Mouse (Mus musculus) midbrain, embryonic 15.5 days (tissue): ENCODE measurements around the gene Casz1. TPM values are rescaled to one million over a fixed set of nuclear protein-coding genes. Genes with fewer than 3 reads are reported as not detected.

ENCODE experiments used
- ATAC-seq: fragments of 200-750 bp; cut with Nextera tagmentation; replicated peaks from 2 replicates; pipeline ENCODE4 v1.8.0; 2017; ENCODE audit warnings: moderate TSS enrichment
- H3K27ac ChIP-seq: fragments of 300-500 bp; sonication (generic); 2 replicates; pipeline ENCODE4 v1.5.1; 2015; ENCODE audit warnings: mild to moderate bottlenecking, inconsistent platforms
- H3K27me3 ChIP-seq: fragments of 300-500 bp; sonication (generic); replicated peaks from 2 replicates; pipeline ENCODE4 v1.6.1; 2015; ENCODE audit warnings: inconsistent platforms
- H3K36me3 ChIP-seq: fragments of 300-500 bp; sonication (generic); replicated peaks from 2 replicates; pipeline ENCODE4 v1.6.1; 2015; ENCODE audit warnings: inconsistent platforms
- H3K4me1 ChIP-seq: fragments of 300-500 bp; sonication (generic); 2 replicates; pipeline ENCODE4 v1.6.1; 2015; ENCODE audit warnings: inconsistent platforms
- H3K4me2 ChIP-seq: fragments of 300-500 bp; sonication (generic); 2 replicates; pipeline ENCODE4 v1.6.1; 2015; ENCODE audit warnings: inconsistent platforms, mild to moderate bottlenecking, moderate library complexity
- H3K4me3 ChIP-seq: fragments of 300-500 bp; sonication (generic); 2 replicates; pipeline ENCODE4 v1.5.1; 2015; ENCODE audit warnings: mild to moderate bottlenecking, inconsistent platforms
- H3K9ac ChIP-seq: fragments of 300-500 bp; sonication (generic); 2 replicates; pipeline ENCODE4 v1.6.1; 2015; ENCODE audit warnings: mild to moderate bottlenecking, inconsistent platforms
- H3K9me3 ChIP-seq: fragments of 300-500 bp; sonication (generic); 2 replicates; pipeline ENCODE4 v1.6.1; 2016; ENCODE audit warnings: inconsistent platforms
- WGBS: fragments of 180-500 bp; shearing (Covaris S2); methylation state at CpG from one replicate; pipeline ENCODE4 v1.1.7; 2015; ENCODE audit warnings: mixed read lengths; 5-methylcytosine and 5-hydroxymethylcytosine counted together
- polyA plus RNA-seq: library from polyadenylated mRNA; unstranded; fragments of >200 nt; fragmentation: Nextera tagmentation; extraction: Ambion mirVana; gene quantifications from 2 replicates; pipeline ENCODE4 v1.2.1, GENCODE M21; 2015

Gene Casz1
- polyA plus RNA-seq, 1 experiment from 2014 or later = 2.8 TPM

DNA sequence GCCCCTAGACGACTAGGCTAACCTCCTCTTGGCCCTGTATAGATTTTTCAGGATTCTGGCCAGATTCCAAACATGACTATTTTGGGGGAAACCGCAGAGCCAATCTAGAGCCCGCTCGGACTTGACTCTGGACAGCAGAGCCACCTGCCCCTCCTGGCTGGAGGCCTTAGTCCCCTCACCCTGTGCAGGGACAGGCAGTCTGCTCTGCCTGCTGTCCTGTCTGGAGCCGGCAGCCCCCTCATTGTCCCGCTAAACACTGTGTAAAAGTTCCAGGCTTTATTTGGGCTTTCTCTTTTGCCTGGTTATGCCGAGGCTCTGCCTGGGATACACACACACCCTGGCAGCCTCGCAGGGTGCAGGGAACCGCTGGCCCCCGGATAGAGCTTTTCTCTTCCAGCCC is 81.2 kb downstream of the Casz1 start:
- no peak overlapping the region for H3K9ac ChIP-seq
- H3K4me1 ChIP-seq = peaks cover 32% of the 10 kb centered on the region
- peak overlapping the region; percentile 42; the same call in 1 of the 2 replicates for H3K27ac ChIP-seq
- no peak overlapping the region for H3K4me3 ChIP-seq
- H3K9me3 ChIP-seq = no peaks in the 10 kb centered on the region
- peaks cover 33% of the 10 kb centered on the region; the same call in 1 of the 2 replicates for H3K27me3 ChIP-seq
- ATAC-seq = peak; percentile 42
- 5% methylated on average over 10 of the region's 10 CpGs for WGBS
- no peak overlapping the region for H3K4me2 ChIP-seq
- H3K36me3 ChIP-seq = no peaks in the 10 kb centered on the region

DNA sequence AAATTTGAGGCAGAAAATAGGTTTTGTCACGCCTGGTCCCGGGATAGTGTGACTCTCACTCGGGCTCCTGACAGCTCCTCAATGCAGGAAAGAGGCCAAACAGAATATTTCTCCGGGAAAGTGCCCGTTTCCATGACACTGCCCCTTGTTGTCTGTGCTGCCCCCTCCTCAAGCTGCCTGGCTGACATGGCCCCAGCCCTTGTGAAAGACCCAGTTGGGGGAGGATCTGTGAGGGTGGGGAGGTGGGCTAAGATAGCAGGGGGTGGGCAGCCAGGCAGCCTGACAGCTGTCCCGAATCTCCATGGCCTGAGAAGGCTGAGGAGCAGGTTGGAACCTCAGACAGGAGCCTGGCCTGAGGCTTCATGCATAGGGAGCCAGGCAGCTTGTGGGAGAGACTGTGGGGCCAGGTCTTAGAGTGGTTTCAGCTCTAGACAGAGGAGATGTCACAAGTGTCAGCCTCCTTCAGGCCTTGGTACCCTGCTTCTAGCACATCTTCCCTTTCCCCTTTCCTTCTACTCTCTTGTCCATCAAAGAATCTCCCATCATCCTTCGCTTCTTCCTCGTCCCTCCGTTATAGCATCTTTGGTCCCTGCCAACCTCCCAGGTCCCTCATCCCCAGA is 81.8 kb downstream of the Casz1 start:
- Histone ChIP-seq H3K27me3 (peaks cover 32% of the 10 kb centered on the region; the same call in 1 of the 2 replicates), H3K36me3 (no peaks in the 10 kb centered on the region), H3K4me3 (no peak overlapping the region), H3K4me1 (peaks cover 38% of the 10 kb centered on the region), H3K4me2 (no peak overlapping the region), H3K9me3 (no peaks in the 10 kb centered on the region), H3K27ac (no peak overlapping the region), H3K9ac (no peak overlapping the region)
- peak; percentile 70 for ATAC-seq
- WGBS = 20% methylated on average over 9 of the region's 9 CpGs

DNA sequence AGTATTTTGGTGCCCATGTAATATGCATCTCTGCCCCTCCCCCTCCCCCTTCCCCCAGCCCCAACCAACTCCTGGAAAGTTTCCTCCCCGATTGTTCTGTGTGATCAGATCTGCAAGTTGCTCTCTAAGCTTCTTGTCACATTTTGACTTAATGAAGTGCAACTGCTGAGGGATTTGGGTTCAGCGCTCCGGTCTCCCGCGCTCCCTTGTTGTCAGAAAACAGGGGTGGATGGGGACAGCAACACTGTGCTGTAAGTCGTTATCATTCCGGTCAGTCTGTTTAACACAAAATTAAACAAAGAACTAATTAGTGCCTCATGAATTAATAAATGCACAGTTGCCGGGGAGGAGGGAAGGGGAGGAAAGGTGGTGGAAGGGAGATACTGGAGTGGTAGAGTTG is 84.0 kb downstream of the Casz1 start:
- no peak overlapping the region for H3K4me2 ChIP-seq
- H3K4me3 ChIP-seq = no peak overlapping the region
- H3K9ac ChIP-seq = no peak overlapping the region
- H3K27me3 ChIP-seq = peaks cover 29% of the 10 kb centered on the region; the same call in 1 of the 2 replicates
- peaks cover 35% of the 10 kb centered on the region for H3K4me1 ChIP-seq
- no peaks in the 10 kb centered on the region for H3K9me3 ChIP-seq
- no peaks in the 10 kb centered on the region for H3K36me3 ChIP-seq
- ATAC-seq = no peak
- no peak overlapping the region for H3K27ac ChIP-seq
- 10% methylated on average over 8 of the region's 8 CpGs for WGBS

DNA sequence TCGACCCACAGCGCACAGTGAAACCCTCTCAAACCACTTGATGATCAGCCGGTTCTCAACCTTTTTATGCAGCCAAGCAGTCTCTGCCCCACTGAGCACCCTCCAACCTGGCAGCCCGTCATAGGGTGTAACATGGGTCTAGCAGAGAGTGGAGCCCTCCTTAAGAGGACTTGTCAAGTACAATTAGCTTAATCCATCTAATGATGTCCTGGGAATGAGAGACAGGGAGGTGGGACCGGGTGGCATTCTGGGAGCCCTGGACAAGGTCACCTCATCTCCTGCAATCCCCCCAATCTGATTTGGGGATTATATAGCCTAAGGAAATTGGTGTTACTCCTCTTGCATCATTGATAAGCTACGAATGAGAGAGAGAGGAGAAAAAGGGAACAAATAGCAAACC is 84.8 kb downstream of the Casz1 start:
- Histone ChIP-seq H3K27ac (no peak overlapping the region), H3K36me3 (no peaks in the 10 kb centered on the region), H3K4me1 (peaks cover 35% of the 10 kb centered on the region), H3K9me3 (no peaks in the 10 kb centered on the region), H3K9ac (no peak overlapping the region), H3K27me3 (peaks cover 32% of the 10 kb centered on the region), H3K4me3 (no peak overlapping the region), H3K4me2 (no peak overlapping the region)
- no peak for ATAC-seq
- 42% methylated on average over 6 of the region's 6 CpGs for WGBS

DNA sequence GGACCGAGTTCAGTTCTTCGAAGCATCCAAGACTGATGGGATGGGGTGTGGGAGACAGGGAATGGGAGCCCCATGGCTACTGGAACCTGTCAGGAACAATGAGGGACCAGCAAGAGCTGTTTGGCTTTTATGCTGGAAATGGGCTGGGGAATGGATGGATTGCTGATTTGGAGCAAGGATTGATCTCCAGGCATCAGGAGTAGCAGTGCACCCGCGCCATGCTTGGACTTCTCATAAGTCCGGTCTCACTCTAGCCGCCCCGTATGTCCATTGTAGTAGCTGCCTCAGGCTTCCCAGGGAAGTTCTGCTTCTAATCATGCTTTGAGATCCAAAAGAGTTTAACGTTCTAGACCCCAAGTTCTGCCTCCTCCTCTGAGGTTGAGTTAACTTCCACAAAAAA is 86.2 kb downstream of the Casz1 start:
- Histone ChIP-seq H3K4me1 (peaks cover 31% of the 10 kb centered on the region), H3K4me2 (peak overlapping the region; percentile 63), H3K27me3 (peaks cover 44% of the 10 kb centered on the region), H3K9me3 (no peaks in the 10 kb centered on the region), H3K27ac (no peak overlapping the region), H3K36me3 (no peaks in the 10 kb centered on the region), H3K9ac (no peak overlapping the region), H3K4me3 (peak overlapping the region; percentile 29)
- WGBS = 41% methylated on average over 8 of the region's 8 CpGs
- ATAC-seq = no peak

DNA sequence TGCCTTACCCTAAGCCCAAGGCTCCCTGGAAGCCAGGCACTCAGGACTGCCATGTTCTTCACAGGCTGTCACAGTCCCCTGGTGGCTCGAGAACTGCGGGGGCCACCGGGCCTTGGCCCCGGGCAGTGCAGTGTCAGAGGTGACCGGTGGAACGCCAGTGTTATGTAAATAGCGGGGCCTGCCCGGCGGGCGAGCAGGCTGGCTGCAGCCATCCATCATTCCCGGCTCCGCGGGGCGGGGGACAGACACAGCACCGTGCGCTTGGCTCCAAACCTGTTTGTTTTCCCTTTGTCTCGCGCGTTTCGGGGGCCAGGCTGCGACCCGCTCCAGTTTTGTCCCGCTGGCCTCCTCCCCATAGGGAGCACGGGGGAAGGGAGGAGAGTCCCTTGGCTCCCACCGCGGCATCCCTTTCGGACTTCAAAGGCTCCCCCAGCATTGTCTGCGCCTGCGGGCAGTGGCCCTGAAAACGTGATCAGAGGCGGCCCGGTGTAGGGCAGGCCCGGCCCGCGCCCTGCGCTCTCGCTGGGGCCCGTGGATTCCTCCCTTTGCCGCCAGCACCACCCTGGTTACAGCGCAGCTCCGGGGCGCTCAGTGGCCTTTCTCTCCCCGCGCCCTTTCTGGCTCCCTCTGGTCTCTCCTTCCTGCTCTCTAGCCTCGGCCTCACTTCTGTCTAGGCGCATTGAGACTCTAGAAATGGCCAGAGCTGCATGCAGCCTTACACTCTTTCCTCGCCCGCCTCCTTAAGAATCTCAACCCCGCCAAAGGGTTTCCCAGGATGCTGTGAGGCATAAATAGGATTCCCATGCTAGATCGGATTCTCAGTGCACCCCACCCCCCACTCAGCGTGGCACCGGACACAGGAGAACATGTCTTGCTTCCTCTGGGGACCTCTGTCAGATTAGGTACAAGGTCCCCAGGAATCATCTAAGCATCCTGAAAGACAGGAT is 86.9 kb downstream of the Casz1 start:
- H3K4me3 ChIP-seq = peak overlapping the region; percentile 29
- peaks cover 51% of the 10 kb centered on the region for H3K27me3 ChIP-seq
- WGBS = 2% methylated on average over 50 of the region's 52 CpGs
- peak overlapping the region; percentile 39 for H3K9ac ChIP-seq
- peak; percentile 52 for ATAC-seq
- H3K4me1 ChIP-seq = peaks cover 25% of the 10 kb centered on the region
- no peaks in the 10 kb centered on the region for H3K9me3 ChIP-seq
- no peaks in the 10 kb centered on the region for H3K36me3 ChIP-seq
- peak overlapping the region; percentile 63 for H3K4me2 ChIP-seq
- H3K27ac ChIP-seq = peak overlapping the region; percentile 17

DNA sequence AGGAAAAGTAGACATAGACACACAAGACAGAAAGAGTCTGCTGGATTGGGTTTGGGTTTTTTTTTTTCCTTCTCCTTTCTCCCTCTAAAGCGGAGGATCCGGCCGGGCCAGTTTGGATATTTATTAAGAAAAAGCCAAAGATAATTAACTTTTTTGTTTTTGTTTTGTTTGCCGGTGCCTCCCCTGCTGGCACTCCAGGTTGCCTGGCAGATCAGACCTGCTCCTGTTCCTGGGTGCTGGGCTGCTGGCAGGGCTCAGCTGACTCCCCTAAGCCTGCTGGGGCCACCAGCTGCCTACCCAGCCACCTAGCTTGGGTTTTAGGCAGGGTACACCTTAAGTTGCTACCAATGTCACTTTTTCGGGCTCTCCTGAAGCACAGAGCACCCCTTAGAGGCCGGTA is 91.9 kb downstream of the Casz1 start:
- H3K9me3 ChIP-seq = no peaks in the 10 kb centered on the region
- 67% methylated on average over 6 of the region's 6 CpGs for WGBS
- ATAC-seq = no peak
- H3K4me3 ChIP-seq = no peak overlapping the region
- H3K4me1 ChIP-seq = peaks cover 6% of the 10 kb centered on the region
- H3K27me3 ChIP-seq = peaks cover 66% of the 10 kb centered on the region
- H3K9ac ChIP-seq = no peak overlapping the region
- H3K4me2 ChIP-seq = no peak overlapping the region
- no peaks in the 10 kb centered on the region for H3K36me3 ChIP-seq
- H3K27ac ChIP-seq = no peak overlapping the region

DNA sequence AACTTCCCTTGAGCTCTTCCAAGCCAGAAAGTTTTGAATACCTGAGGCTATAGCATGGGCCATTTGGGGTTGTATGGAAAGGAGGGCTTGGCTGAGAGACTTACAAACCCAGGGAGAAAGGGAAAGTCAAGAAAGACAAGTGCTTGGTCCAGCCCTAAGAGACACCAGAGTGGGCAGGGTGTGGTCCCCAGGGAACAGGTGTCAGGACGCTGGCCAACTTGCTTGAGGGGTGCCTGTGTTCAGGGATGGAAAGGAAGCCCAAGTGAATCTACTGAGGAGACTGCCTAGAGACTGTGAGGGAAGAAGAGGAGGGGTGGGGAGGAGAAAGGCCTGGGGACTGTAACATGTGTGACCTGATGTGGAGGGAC is 95.7 kb downstream of the Casz1 start:
- H3K9me3 ChIP-seq = no peaks in the 10 kb centered on the region
- peak overlapping the region; percentile 72 for H3K4me3 ChIP-seq
- 35% methylated on average over 1 of the region's 1 CpGs for WGBS
- no peaks in the 10 kb centered on the region for H3K36me3 ChIP-seq
- peak overlapping the region; percentile 99 for H3K4me2 ChIP-seq
- H3K27me3 ChIP-seq = peaks cover 62% of the 10 kb centered on the region
- no peak for ATAC-seq
- H3K4me1 ChIP-seq = peaks cover 15% of the 10 kb centered on the region
- 0 out of 2 replicates have a peak overlapping the region, but pooled peaks have one; percentile 29 for H3K27ac ChIP-seq
- no peak overlapping the region for H3K9ac ChIP-seq

DNA sequence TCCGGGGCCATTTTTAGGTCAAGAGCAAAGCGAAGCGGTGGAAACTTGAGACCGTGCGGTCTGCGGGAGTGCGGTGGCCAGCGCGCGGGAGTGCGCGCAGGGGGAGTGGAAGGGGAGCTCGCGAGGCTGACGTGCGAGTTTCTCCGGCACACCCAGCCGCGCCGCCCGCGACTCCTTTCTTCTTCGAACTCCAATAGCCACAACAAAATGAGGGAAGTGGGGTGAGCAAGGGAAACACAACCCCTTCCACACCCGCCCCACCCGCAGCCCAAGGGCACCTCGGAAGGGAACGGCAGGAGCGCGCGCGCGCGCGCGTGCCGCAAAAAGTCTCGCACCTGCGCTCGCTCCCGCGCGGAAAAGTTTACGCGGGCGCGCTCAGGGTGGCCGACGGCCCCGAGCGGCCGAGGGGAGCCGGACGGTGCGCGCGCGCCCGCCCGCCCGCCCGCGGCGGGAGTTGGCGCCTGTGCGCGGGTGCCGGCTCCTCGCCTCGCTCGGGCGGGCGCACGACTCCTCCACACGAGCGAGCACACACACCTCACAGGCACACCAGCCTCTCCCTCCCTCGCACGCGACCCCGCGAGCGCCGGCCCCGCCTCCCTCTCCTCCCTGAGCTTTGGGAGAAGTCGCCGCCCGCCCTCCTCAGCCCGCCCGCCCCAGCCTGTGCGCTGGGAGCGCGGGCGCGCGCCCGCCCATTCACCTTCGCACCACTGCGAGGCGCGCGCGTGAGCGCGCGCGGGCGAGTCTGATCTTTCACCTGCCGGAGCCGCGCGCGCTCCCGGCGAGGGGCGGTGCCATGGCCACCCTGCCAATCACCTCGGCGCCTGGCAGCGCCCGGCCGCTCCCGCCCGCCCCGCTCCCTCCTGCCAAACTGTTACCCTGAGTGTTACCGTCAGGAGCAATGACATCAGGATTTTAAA is 96.3 kb downstream of the Casz1 start:
- Histone ChIP-seq H3K9me3 (no peaks in the 10 kb centered on the region), H3K4me2 (peak overlapping the region; percentile 99), H3K27me3 (peaks cover 56% of the 10 kb centered on the region), H3K9ac (peak overlapping the region; percentile 37), H3K4me3 (peak overlapping the region; percentile 72), H3K4me1 (peaks cover 15% of the 10 kb centered on the region), H3K36me3 (no peaks in the 10 kb centered on the region), H3K27ac (peak overlapping the region; percentile 29; the same call in 1 of the 2 replicates)
- WGBS = under 1% methylated on average over 105 of the region's 123 CpGs
- ATAC-seq = peak; percentile 82

DNA sequence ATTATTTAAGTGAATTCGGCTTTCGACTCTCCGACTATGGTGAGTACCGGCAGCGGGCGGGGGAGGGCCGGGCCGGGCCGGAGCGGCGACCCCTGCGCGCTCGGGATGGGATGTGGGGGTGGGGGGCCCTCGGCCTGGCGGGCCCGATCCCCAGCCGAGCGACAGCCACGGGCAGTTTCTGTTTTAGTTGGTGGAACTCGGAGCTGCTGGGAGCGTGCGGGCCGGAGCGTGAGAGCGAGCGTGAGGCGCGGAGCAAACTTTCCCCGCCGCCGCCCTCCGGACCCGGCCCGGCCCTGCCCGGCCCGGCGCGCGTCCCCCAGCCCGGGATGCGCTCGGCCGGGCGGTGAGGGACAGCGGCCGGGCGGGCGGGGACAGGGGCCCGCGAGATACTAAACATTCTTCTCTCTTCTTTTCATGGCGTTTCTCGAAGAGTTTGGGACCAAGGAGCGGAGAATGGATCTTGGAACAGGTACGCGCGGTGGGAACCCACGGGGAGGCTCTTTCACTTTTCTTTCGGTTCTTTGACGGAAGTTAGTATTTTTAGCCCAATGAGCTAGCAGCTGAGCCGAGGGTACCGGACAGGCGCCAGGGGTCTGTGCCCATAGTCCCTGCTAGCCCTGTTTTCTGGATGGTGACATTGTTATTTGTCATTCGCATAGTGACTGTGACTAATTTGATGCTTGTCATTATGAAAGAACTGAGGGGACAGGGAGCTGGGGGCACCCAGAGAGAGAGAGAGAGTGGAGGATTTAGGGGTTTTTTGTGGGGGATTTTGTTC is 97.2 kb downstream of the Casz1 start:
- Histone ChIP-seq H3K4me1 (peaks cover 15% of the 10 kb centered on the region), H3K9me3 (no peaks in the 10 kb centered on the region), H3K4me3 (peak overlapping the region; percentile 72), H3K36me3 (no peaks in the 10 kb centered on the region), H3K4me2 (peak overlapping the region; percentile 99), H3K9ac (peak overlapping the region; percentile 37; the same call in 1 of the 2 replicates), H3K27ac (no peak overlapping the region), H3K27me3 (peaks cover 48% of the 10 kb centered on the region)
- peak; percentile 31 for ATAC-seq
- WGBS = under 1% methylated on average over 56 of the region's 64 CpGs

DNA sequence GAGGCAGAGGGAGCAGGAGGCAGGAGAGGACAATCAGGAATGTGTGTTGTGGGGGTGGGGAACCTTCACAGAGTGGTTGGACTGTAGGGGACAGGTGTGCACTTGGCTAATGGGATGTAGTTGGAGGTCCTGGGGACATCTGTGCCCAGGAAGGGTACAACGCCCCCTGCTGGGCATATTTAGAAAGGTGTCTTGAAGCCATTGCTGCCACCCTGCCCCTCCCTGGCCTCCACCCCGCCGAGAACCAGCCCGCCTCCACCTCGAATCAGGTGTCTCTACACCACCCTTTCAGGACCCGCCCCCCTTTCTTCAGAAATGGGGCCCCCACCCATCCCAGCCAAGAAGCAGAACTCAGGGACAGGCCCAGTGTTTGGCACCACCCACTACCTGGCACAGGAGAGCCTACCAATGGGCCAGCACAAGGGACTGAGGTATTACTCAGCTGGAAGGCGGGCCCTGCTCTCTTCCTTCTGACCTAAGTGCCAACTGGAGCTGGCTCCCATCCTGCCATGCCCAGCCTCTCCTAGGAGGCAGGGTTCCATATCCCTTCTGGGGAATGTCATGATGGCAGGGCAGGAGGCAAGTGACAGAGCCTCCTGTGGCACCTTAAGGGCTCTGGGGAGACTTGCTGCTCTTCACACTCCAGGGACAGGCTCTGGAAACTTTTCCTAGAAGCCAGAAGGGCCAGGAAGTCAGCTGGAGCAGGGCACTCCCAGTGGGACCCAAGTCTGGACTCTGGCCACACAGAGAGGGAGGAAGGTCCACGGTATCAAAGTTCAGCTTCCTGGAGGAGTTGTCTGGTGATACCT is 98.9 kb downstream of the Casz1 start:
- Histone ChIP-seq H3K9me3 (no peaks in the 10 kb centered on the region), H3K4me3 (no peak overlapping the region), H3K9ac (no peak overlapping the region), H3K4me1 (peaks cover 15% of the 10 kb centered on the region), H3K27me3 (peaks cover 49% of the 10 kb centered on the region), H3K27ac (no peak overlapping the region), H3K36me3 (no peaks in the 10 kb centered on the region), H3K4me2 (no peak overlapping the region)
- WGBS = 27% methylated on average over 8 of the region's 8 CpGs
- ATAC-seq = no peak
